Comparison of ENCODE assay signal across 8 mouse cellular contexts in the genomic region with DNA sequence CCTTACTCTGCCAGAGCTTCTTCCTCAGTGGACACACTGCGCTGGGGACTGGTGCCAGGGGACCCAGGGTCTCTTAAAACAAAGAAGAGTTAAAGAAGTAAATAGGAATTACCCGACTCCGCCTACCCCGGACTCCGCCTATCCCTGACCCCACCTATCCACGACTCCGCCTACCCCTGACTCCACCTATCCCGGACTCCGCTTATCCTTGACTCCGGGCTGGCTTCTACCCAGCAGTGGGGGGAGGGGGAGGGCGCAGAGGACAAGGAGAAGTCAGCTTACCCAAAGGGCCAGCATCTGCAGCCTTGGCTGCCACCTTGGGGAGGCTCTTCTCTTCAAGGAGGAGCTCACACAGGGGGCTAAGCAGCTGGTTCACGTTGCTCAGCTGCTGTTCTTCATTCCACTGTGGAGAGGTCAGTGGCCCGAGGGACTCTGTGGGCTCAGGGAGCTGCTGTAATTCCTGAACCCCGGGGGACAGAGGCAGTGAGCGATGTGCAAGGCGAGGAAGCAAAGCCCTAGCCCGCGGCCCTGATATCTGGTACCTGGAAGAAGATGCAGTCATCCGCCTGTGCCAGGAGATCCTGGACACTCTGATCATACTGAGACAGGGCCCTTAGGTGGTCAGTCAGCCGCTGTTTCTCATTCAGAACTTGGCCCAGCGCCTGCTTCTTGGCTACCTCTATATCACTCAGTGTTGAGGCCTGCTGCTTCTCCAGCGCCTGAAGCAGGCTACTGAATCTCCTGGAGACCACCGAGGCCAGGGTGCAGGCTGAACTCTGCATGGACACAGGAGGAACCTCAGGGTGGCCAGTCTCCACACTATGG. TPM values are rescaled to one million over a fixed set of nuclear protein-coding genes. Genes with fewer than 3 reads are reported as not detected.
A peak's percentile ranks its signal among the peaks of the same experiment; 100 is the strongest.
DNase-seq lines count a peak whose midpoint lies in the region; ATAC-seq and TF ChIP-seq lines count a peak whose summit lies in the region.

A gene (minus strand): TSS at position 55 of the 825 bp plus-strand sequence.

- peaks cover 3% of the 10 kb centered on the region for H3K4me1 ChIP-seq in ES-Bruce4 (ENCODE audit: control insufficient read depth, insufficient read depth, low read length)
- peaks cover 20% of the 10 kb centered on the region for H3K4me1 ChIP-seq in hindbrain, postnatal 0 days (ENCODE audit: insufficient read depth, low read length)
- H3K4me1 ChIP-seq in liver, embryonic 12.5 days: peaks cover 40% of the 10 kb centered on the region
- peaks cover 33% of the 10 kb centered on the region for H3K4me1 ChIP-seq in neural tube, embryonic 12.5 days

- H3K27me3 ChIP-seq in ES-Bruce4 (ENCODE audit: control insufficient read depth, insufficient read depth, low read length, poor library complexity, severe bottlenecking): no peaks in the 10 kb centered on the region
- no peaks in the 10 kb centered on the region for H3K27me3 ChIP-seq in hindbrain, postnatal 0 days (ENCODE audit: insufficient read depth, low read length)
- no peaks in the 10 kb centered on the region for H3K27me3 ChIP-seq in liver, embryonic 12.5 days (replicated peaks)
- H3K27me3 ChIP-seq in neural tube, embryonic 12.5 days (replicated peaks): no peaks in the 10 kb centered on the region

- H3K27ac ChIP-seq in ES-Bruce4 (ENCODE audit: insufficient read depth, low read length): no peak within 1 kb of the TSS
- peak within 1 kb of the TSS; percentile 58; the same call in 1 of the 2 replicates for H3K27ac ChIP-seq in hindbrain, postnatal 0 days
- H3K27ac ChIP-seq in liver, embryonic 12.5 days: 0 out of 2 replicates have a peak within 1 kb of the TSS, but pooled peaks have one; percentile 21
- H3K27ac ChIP-seq in neural tube, embryonic 12.5 days: no peak within 1 kb of the TSS; the same call in 1 of the 2 replicates

- ATAC-seq in hindbrain, postnatal 0 days: no peak
- 0 out of 2 replicates have a peak, but pooled peaks have one; percentile 30 for ATAC-seq in liver, embryonic 12.5 days
- ATAC-seq in neural tube, embryonic 12.5 days (ENCODE audit: low FRiP score, low read depth): no peak

- H3K9ac ChIP-seq in ES-Bruce4 (ENCODE audit: low read depth, poor library complexity, severe bottlenecking): no peak within 1 kb of the TSS; the same call in 1 of the 2 replicates
- no peak within 1 kb of the TSS for H3K9ac ChIP-seq in hindbrain, postnatal 0 days (replicated peaks; ENCODE audit: low read length)
- no peak within 1 kb of the TSS for H3K9ac ChIP-seq in liver, embryonic 12.5 days
- H3K9ac ChIP-seq in neural tube, embryonic 12.5 days: 0 out of 2 replicates have a peak within 1 kb of the TSS, but pooled peaks have one; percentile 21

- peak within 1 kb of the TSS; percentile 43 for H3K4me3 ChIP-seq in ES-Bruce4 (ENCODE audit: low read depth, low read length)
- H3K4me3 ChIP-seq in hindbrain, postnatal 0 days (ENCODE audit: low read length): no peak within 1 kb of the TSS
- H3K4me3 ChIP-seq in liver, embryonic 12.5 days: no peak within 1 kb of the TSS
- H3K4me3 ChIP-seq in neural tube, embryonic 12.5 days: no peak within 1 kb of the TSS

- TF ChIP-seq POLR2A in ES-Bruce4 (IDR thresholded peaks at IDR 0.05; ENCODE audit: insufficient read depth, low read length): no peak

- TF ChIP-seq CTCF in ES-Bruce4 (IDR thresholded peaks at IDR 0.05; ENCODE audit: low read depth, low read length): no peak
- TF ChIP-seq CTCF in hindbrain, postnatal 0 days (IDR thresholded peaks at IDR 0.05; ENCODE audit: low read depth): no peak

- TF ChIP-seq EP300 in ES-Bruce4 (IDR thresholded peaks at IDR 0.05; ENCODE audit: insufficient read depth, low read depth, low read length): no peak

- H3K36me3 ChIP-seq in ES-Bruce4 (ENCODE audit: control insufficient read depth, insufficient read depth, low read length, poor library complexity, severe bottlenecking): peaks cover 7% of the 10 kb centered on the region
- H3K36me3 ChIP-seq in hindbrain, postnatal 0 days (ENCODE audit: insufficient read depth, low read length): peaks cover 12% of the 10 kb centered on the region
- H3K36me3 ChIP-seq in liver, embryonic 12.5 days: peaks cover 42% of the 10 kb centered on the region
- H3K36me3 ChIP-seq in neural tube, embryonic 12.5 days: peaks cover 17% of the 10 kb centered on the region

- peak; percentile 81 for DNase-seq in adrenal gland, postnatal 25 days
- peak; percentile 70 to 76 for DNase-seq in gastrocnemius, postnatal 36 days
- peak; percentile 53 for DNase-seq in hindbrain, postnatal 0 days (ENCODE audit: low spot score)
- no peak for DNase-seq in MN1 (ENCODE audit: low spot score)
- no peak for DNase-seq in layer of hippocampus, postnatal 25 days (ENCODE audit: extremely low spot score in 1 of 2, low spot score in 1 of 2)

- intact Hi-C loops in gastrocnemius, postnatal 36 days (cut with DNase I): no loop called here

- no peaks in the 10 kb centered on the region for H3K9me3 ChIP-seq in ES-Bruce4 (replicated peaks; ENCODE audit: control insufficient read depth, insufficient read depth, low read length, poor library complexity, severe bottlenecking)
- H3K9me3 ChIP-seq in hindbrain, postnatal 0 days (ENCODE audit: low read length): no peaks in the 10 kb centered on the region
- H3K9me3 ChIP-seq in liver, embryonic 12.5 days (replicated peaks): no peaks in the 10 kb centered on the region
- H3K9me3 ChIP-seq in neural tube, embryonic 12.5 days: 0 out of 2 replicates have a peak, but pooled peaks cover 3% of the 10 kb centered on the region

- WGBS in hindbrain, postnatal 0 days: 29% methylated on average over 23 of the region's 23 CpGs
- WGBS in liver, embryonic 12.5 days (ENCODE audit: insufficient replicate concordance): 55% methylated on average over 23 of the region's 23 CpGs
- WGBS in neural tube, embryonic 12.5 days: 32% methylated on average over 23 of the region's 23 CpGs

- 0 out of 2 replicates have a peak within 1 kb of the TSS, but pooled peaks have one; percentile 5 for H3K4me2 ChIP-seq in hindbrain, postnatal 0 days (ENCODE audit: low read depth, low read length)
- peak within 1 kb of the TSS; percentile 43 for H3K4me2 ChIP-seq in liver, embryonic 12.5 days
- peak within 1 kb of the TSS; percentile 44 for H3K4me2 ChIP-seq in neural tube, embryonic 12.5 days (replicated peaks)

RNA-seq across cellular contexts. Expression of the gene that starts here (rescaled TPM):
- 3.9 and 7.1 TPM in 2 replicates for polyA plus RNA-seq in ES-Bruce4 (2011; ENCODE audit: insufficient read depth, insufficient read length, low read depth, missing spikeins)
- total RNA-seq in adrenal gland, postnatal 25 days (2021): 17.1 and 20.2 TPM in 2 replicates
- 1 to 10 TPM; 9.1 to 9.3 TPM for total RNA-seq in gastrocnemius, postnatal 36 days (2021)
- total RNA-seq in hindbrain, postnatal 0 days (2014; rRNA removed): 14.2 and 17.0 TPM in 2 replicates
- polyA plus RNA-seq in hindbrain, postnatal 0 days (2015; fragmentation: Nextera tagmentation; extraction: Ambion mirVana): 9.5 and 10.1 TPM in 2 replicates
- 6.2 TPM in 2 replicates for polyA plus RNA-seq in liver, embryonic 12.5 days (2016; fragmentation: Nextera tagmentation; extraction: Ambion mirVana)
- polyA plus RNA-seq in neural tube, embryonic 12.5 days (2016; fragmentation: Nextera tagmentation; extraction: Ambion mirVana): 3.7 and 5.0 TPM in 2 replicates
- 1 to 10 TPM; 5.6 to 5.9 TPM for total RNA-seq in layer of hippocampus, postnatal 25 days (2021)

Comparison
In these comparisons a context has a peak if more than half of its experiments do, and no peak if none do; other contexts are left out.
1. H3K27ac ChIP-seq: peak in hindbrain, postnatal 0 days (single experiment) and liver, embryonic 12.5 days (single experiment); none in ES-Bruce4 (single experiment) and neural tube, embryonic 12.5 days (single experiment).
2. DNase-seq: peak in adrenal gland, postnatal 25 days (single experiment), gastrocnemius, postnatal 36 days (2 of 2) and hindbrain, postnatal 0 days (single experiment); none in MN1 (single experiment) and layer of hippocampus, postnatal 25 days (0 of 2).
3. Peak in every context shown above with its lines, with median percentiles within 50 percentile points of each other: H3K4me2 ChIP-seq.